Mouse (Mus musculus): Measurements from ENCODE around the gene Nav2.
A peak's percentile ranks its signal among the peaks of the same experiment; 100 is the strongest.

Nav2 gene

DNA sequence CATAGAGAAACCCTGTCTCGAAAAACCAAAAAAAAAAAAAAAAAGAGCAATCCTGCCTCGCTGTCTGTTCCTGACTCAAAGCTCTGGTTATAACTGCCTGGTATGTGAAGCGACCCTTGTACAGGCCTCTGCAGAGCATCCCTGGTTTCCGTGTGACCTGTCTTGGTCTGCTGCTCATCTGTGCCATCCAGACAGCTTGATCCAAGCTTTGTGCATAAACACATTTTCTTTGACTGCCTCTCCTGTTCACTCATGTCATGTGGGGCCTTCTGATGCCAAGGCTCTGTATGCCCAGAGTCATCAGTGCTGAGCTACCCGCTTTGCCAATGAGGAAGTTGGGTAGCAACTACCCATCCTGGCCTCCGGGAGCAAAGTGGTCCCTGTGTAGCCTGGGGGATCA lies 591.1 kb downstream of the Nav2 start:
- no peak for DNase-seq

GRCm38 (mm10) chr7:49500916-49501315 lies 592.4 kb downstream of the Nav2 start:
- no peak for DNase-seq

DNA sequence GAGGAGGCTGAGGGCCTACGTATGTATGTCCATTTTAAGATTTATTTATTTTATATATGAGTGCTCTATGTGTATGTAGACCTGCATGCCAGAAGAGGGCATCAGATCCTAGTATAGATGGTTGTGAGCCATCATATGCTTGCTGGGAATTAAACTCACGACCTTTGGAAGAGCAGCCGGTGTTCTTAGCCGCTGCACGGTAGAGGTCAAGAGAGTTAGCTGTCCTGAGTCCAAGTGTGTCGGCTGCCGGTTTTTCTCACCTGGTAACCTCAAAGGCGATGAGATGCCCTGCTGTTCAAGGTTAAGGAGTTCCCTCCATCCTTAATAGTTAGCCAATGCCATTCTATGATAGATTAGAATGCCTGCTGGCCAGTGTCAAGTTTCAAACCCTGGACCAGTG lies 594.9 kb downstream of the Nav2 start:
- DNase-seq: no peak

GRCm38 (mm10) chr7:49503881-49504280 lies 595.4 kb downstream of the Nav2 start:
- DNase-seq: no peak

- DNase-seq: no peak
These were observed 595.8 kb downstream of the Nav2 start for GRCm38 (mm10) chr7:49504297-49504696.

GRCm38 (mm10) chr7:49505024-49505423 lies 596.5 kb downstream of the Nav2 start:
- no peak for DNase-seq

GRCm38 (mm10) chr7:49506085-49506820 lies 597.7 kb downstream of the Nav2 start:
- DNase-seq: no peak

- DNase-seq: no peak
These were observed 599.5 kb downstream of the Nav2 start for GRCm38 (mm10) chr7:49507943-49508506.

DNA sequence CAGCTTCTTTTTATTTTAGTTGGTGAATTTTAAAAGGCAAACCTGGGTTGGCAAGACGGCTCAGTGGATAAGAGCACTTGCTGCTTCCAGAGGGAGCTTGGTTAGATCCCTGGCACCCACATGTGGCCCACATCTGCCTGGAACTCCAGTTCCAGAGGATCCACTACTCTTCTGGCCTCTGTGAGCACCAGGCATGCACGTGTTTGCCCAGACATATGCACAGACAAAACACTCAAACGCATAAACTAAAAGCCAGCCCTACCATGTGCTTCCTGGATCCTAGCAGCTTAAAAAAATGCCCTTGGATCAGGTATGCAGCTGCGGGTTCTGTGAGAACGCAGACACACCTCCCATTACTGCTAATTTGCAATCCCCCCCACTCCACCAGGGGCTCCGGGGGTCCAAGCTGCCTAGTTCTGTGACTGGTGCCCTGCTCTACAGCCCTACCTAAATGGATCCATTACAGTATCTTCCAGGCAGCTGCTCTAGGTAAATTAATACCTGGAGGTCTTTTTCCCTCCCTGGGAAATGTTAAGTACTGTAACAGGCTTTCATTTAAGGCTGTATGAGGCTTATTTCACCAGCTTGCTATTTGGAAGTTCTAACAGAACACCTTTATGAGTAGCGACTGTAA lies 603.4 kb downstream of the Nav2 start:
- DNase-seq: no peak

GRCm38 (mm10) chr7:49513763-49514437 lies 605.4 kb downstream of the Nav2 start:
- DNase-seq: no peak

GRCm38 (mm10) chr7:49515012-49515411 lies 606.5 kb downstream of the Nav2 start:
- DNase-seq: no peak

GRCm38 (mm10) chr7:49520504-49520903 lies 612.0 kb downstream of the Nav2 start:
- no peak for DNase-seq

- no peak for DNase-seq
These were observed 612.8 kb downstream of the Nav2 start for GRCm38 (mm10) chr7:49521349-49521748.

GRCm38 (mm10) chr7:49521976-49522375 lies 613.5 kb downstream of the Nav2 start:
- no peak for DNase-seq

DNA sequence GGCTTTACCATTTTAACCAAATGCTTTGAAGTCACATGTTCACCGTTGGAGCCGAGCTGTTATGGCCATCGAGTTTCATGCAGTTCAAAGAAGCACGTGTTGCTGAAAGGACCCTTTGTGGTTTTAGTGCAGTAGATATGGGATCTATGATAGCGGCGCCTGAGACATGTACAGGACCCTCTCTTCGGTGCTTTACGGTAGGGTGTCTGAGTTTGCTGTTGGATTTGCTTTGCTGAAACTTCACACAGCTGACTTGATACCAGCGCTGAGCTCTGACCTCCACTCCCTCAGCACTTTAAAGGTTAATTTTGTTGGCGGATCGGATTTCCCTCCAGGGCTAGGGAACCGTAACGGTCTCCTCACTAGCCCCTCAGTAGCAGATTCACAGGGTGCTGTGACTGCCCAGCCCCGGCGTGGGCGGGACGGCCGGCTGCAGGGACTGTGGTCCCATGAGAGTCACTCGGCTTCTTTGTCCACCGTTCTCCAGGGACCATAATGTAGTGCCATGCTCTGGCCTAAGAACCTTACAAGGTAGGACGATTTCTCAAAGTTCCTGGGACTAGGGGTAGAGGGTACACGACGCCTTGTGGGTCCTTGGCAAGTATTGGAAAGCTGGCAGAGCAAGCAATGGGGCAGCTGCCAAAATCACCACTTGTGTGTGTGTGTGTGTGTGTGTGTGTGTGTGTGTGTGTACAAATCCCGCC lies 614.0 kb downstream of the Nav2 start:
- peak; percentile 53 for DNase-seq

DNA sequence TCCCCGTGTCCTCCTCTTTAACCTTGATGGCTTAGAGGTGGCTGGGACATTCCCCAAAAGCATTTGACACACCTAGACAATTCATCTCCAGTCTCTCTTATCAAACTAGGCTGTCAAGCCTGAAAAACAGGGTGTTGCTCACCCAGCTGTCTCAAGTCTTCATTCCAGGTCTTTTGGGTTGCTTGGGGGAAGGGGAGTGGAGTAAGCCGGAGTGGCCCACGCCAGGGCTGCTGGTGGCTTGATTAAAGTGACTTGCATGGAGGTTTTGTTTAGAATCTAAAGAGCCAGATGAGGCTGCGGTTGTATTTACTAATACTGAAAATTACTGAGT lies 614.6 kb downstream of the Nav2 start:
- no peak for DNase-seq

DNA sequence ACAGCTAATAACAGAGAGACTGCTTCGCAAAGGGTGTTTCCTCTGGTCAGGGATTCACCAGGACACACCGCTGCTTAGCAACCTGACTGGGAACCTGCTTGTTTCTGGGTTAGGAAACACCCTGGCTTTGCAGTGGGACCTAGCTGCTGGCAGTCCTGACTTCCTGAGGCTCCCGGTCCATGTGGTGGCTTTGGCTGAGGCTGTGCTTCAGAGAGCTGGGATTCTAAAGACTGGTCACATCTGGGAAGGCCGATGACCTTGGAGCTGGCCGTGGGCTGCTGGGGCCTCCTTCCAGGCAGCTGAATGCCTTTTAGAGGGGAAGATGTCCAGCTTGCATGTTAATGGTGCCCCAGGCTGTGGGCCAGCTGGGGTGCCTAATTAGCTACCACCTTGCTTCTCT lies 615.2 kb downstream of the Nav2 start:
- DNase-seq: no peak

- DNase-seq: no peak
These were observed 617.0 kb downstream of the Nav2 start for GRCm38 (mm10) chr7:49525348-49526100.

DNA sequence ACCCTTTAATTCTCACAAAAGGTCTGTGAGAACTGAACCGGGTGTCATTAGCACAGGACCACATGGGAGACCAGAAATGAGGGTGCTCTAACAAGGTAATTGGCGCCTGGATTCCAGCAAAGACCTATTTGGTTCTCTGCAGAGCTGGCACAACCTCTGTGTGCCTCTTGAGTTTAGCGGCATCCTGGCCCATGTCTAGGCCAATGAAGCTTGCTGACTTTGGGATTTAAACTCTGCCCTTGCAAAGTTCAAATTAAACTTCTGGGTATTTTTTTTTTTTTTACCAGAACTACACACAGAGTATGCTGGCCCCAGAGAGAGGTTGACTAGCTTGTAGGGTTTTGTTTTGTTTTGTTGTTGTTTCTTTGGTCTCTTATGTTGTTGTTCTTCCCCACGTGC lies 617.6 kb downstream of the Nav2 start:
- no peak for DNase-seq

DNA sequence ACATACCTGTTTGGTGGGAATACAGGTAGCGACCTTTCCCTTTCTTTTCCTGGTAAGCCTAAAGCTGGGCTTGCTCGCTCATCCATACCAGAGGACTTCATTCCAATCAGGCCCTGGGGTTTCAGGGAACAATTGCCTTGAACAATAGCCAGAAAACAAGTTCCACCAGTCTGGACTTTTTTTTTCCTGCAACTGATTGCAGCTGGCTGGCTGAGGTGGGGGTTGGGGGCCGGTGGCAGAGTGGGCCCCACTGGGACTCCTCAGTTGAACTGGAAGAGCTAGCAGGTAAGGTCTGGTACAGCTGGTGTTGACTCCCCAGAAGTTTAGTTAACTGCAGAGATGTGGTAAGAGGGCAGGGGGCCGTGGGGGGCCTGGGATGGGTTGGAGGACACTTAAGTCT lies 619.0 kb downstream of the Nav2 start:
- no peak for DNase-seq

GRCm38 (mm10) chr7:49527925-49528324 lies 619.4 kb downstream of the Nav2 start:
- DNase-seq: no peak

GRCm38 (mm10) chr7:49529498-49529897 lies 621.0 kb downstream of the Nav2 start:
- no peak for DNase-seq

- no peak for DNase-seq
These were observed 625.1 kb downstream of the Nav2 start for GRCm38 (mm10) chr7:49533571-49533970.

Measured in lung, postnatal 10 days (tissue).